Mouse (Mus musculus) limb, embryonic 11.5 days (tissue): Measurements from ENCODE around the gene Ankrd35. TPM values are rescaled to one million over a fixed set of nuclear protein-coding genes. Genes with fewer than 3 reads are reported as not detected.

Experiments
- ATAC-seq: fragments of 200-750 bp; cut with Nextera tagmentation; 2 replicates; pipeline ENCODE4 v1.8.0; 2017; ENCODE audit warnings: low read depth; ENCODE audit not compliant: insufficient number of reproducible peaks, low FRiP score, low TSS enrichment
- DNase-seq: peaks from one replicate; pipeline ENCODE4 v3.0.0-alpha.2; 2015; ENCODE audit warnings: low spot score
- H3K27ac ChIP-seq: fragments of 300-500 bp; sonication (generic); replicated peaks from 2 replicates; pipeline ENCODE4 v1.5.1; 2014; ENCODE audit warnings: low read depth, mild to moderate bottlenecking, low read length
- H3K27me3 ChIP-seq: fragments of 300-500 bp; sonication (generic); 2 replicates; pipeline ENCODE4 v1.6.1; 2014; ENCODE audit warnings: mild to moderate bottlenecking, low read length, mixed read lengths; ENCODE audit not compliant: control insufficient read depth, insufficient read depth
- H3K36me3 ChIP-seq: fragments of 300-500 bp; sonication (generic); 2 replicates; pipeline ENCODE4 v1.6.1; 2014; ENCODE audit warnings: mild to moderate bottlenecking, low read length, moderate library complexity, mixed read lengths; ENCODE audit not compliant: control insufficient read depth, insufficient read depth
- H3K4me1 ChIP-seq: fragments of 300-500 bp; sonication (generic); 2 replicates; pipeline ENCODE4 v1.6.1; 2014; ENCODE audit warnings: low read length, mixed read lengths; ENCODE audit not compliant: control insufficient read depth, insufficient read depth
- H3K4me2 ChIP-seq: fragments of 300-500 bp; sonication (generic); 2 replicates; pipeline ENCODE4 v1.6.1; 2014; ENCODE audit warnings: low read depth, mild to moderate bottlenecking, moderate library complexity; ENCODE audit not compliant: severe bottlenecking
- H3K4me3 ChIP-seq: fragments of 300-500 bp; sonication (generic); 2 replicates; pipeline ENCODE4 v1.5.1; 2014; ENCODE audit warnings: low read depth, low read length
- H3K9ac ChIP-seq: fragments of 300-500 bp; sonication (generic); 2 replicates; pipeline ENCODE4 v1.6.1; 2014; ENCODE audit warnings: mild to moderate bottlenecking, low read length
- H3K9me3 ChIP-seq: fragments of 300-500 bp; sonication (generic); 2 replicates; pipeline ENCODE4 v1.6.1; 2016; ENCODE audit warnings: low read length; ENCODE audit not compliant: control insufficient read depth
- WGBS: fragments of 180-500 bp; shearing (Covaris S2); extraction: QIAGEN DNeasy Blood & Tissue Kit; methylation state at CpG from one replicate; pipeline ENCODE4 v1.1.7; 2014; 5-methylcytosine and 5-hydroxymethylcytosine counted together
- polyA plus RNA-seq: library from polyadenylated mRNA; unstranded; fragments of >200 nt; fragmentation: Nextera tagmentation; extraction: Ambion mirVana; gene quantifications from 2 replicates; pipeline ENCODE4 v1.2.1, GENCODE M21; 2014

The Ankrd35 gene
- polyA plus RNA-seq, 1 experiment from 2014 or later, result 0.31 TPM

DNA sequence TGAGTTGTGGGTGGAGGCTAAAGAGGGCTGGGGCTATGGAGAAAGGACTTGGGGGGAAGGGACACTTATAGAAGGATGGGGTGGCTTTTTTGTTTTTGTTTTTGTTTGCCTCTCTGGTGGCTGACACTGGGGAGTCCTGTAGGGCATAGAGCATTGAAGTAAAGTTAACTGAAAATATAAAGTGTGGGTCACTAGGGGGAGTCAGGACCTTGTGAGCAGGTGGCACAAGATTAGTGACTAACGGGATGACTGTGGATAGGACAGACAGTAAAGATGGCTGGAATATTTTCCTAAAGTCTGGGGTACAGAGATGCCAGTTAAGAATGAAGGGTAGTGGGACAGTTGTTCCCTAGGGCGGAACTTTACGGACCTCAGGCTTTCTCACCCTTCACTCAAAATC is 20.4 kb downstream of the Ankrd35 start:
- WGBS, result 47% methylated on average over 3 of the region's 3 CpGs
- H3K4me2 ChIP-seq, result no peak overlapping the region
- 0 out of 2 replicates have a peak, but pooled peaks cover 2% of the 10 kb centered on the region for H3K4me1 ChIP-seq
- H3K36me3 ChIP-seq, result no peaks in the 10 kb centered on the region
- no peak for DNase-seq
- H3K27me3 ChIP-seq, result peaks cover 4% of the 10 kb centered on the region
- no peak overlapping the region for H3K4me3 ChIP-seq
- no peak overlapping the region for H3K27ac ChIP-seq
- ATAC-seq, result no peak
- H3K9ac ChIP-seq, result no peak overlapping the region
- no peaks in the 10 kb centered on the region for H3K9me3 ChIP-seq

DNA sequence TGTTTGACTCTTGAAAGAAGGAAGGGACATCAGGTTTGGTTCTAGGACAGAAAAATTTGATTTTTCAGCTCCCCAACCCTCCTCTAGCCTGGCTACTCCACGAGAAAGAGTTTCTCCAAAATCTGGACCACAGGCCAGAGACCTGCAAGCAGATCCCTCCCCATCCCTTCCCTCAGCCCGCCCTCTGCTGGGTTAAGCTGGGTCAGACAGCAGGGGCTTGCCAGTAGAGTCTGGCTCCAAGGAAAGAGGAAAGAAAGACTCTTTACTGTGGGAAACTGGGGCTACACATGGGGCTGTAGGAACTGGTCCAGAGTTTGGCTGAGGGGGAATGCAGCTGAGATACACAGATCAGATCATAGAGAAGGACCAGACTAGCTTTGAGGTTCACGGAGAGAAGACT is 22.6 kb downstream of the Ankrd35 start:
- no peak for ATAC-seq
- H3K4me3 ChIP-seq, result no peak overlapping the region
- H3K4me2 ChIP-seq, result no peak overlapping the region
- 14% methylated on average over 3 of the region's 3 CpGs for WGBS
- no peaks in the 10 kb centered on the region for H3K36me3 ChIP-seq
- H3K9ac ChIP-seq, result no peak overlapping the region
- H3K9me3 ChIP-seq, result no peaks in the 10 kb centered on the region
- H3K27me3 ChIP-seq, result no peaks in the 10 kb centered on the region
- DNase-seq, result peak; percentile 66
- 0 out of 2 replicates have a peak, but pooled peaks cover 5% of the 10 kb centered on the region for H3K4me1 ChIP-seq
- H3K27ac ChIP-seq, result no peak overlapping the region

DNA sequence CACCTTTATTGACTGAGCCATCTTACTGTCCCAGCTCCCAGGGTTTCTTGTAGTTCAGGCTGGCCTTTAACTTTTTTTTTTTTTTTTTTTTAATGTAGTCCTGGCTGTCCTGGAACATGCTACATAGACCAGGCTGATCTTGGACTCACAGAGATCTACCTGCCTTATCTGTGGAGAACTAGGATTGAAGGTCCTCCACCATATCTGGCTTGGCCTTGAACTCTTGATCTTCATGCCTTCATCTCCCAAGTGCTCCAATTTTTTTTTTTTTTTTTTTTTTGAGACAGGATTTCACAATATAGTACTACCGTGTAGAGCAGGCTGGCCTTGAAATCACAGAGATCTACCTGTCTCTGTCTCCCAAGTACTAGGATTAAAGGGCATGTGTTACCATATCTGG is 23.6 kb downstream of the Ankrd35 start:
- no peaks in the 10 kb centered on the region for H3K9me3 ChIP-seq
- 0 out of 2 replicates have a peak, but pooled peaks cover 5% of the 10 kb centered on the region for H3K4me1 ChIP-seq
- no peak overlapping the region for H3K4me3 ChIP-seq
- H3K27ac ChIP-seq, result no peak overlapping the region
- DNase-seq (no peak), ATAC-seq (no peak)
- H3K27me3 ChIP-seq, result no peaks in the 10 kb centered on the region
- 100% methylated on average over 1 of the region's 1 CpGs for WGBS
- no peaks in the 10 kb centered on the region for H3K36me3 ChIP-seq
- no peak overlapping the region for H3K4me2 ChIP-seq
- H3K9ac ChIP-seq, result no peak overlapping the region

DNA sequence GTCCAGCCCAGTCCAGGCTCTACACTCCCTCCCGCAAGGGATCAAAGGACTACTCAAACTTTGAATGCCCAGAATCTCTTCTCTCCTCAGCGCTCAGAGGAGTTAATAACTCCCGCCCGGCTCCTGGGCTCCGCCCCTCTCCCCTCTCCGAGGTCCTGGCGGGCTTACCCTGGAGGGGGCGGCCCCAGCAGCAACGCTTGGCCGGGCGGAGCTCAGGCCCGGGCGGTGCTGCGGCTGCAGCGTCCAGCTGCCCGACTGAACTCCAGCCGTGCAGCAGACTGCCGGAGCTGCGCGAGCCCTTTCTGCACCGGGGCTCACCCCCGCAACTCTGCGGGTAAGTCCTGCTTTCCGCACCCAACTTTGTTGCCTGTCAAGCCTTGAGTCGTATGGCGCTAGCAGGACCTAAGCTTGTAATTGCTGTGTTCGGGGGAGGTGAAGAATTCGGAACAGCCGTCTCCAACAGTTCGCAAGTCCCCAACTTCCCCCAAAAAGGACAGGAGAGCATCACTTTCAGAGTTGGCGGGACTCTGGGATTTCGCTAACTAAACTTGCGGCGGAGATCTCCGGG is 26.4 kb downstream of the Ankrd35 start, which contains the start of gene Pias3:
Gene Pias3, plus strand, starts transcription at position 187 of the 568 bp plus-strand sequence.
- Histone ChIP-seq H3K4me3 (peak within 1 kb of the TSS; percentile 82), H3K36me3 (no peaks in the 10 kb centered on the region), H3K4me2 (peak within 1 kb of the TSS; percentile 69), H3K4me1 (peaks cover 9% of the 10 kb centered on the region; the same call in 1 of the 2 replicates), H3K9ac (peak within 1 kb of the TSS; percentile 91), H3K9me3 (no peaks in the 10 kb centered on the region), H3K27me3 (no peaks in the 10 kb centered on the region), H3K27ac (peak within 1 kb of the TSS; percentile 94)
- ATAC-seq, result peak; percentile 69
- DNase-seq, result peak; percentile 88
- under 1% methylated on average over 35 of the region's 35 CpGs for WGBS

DNA sequence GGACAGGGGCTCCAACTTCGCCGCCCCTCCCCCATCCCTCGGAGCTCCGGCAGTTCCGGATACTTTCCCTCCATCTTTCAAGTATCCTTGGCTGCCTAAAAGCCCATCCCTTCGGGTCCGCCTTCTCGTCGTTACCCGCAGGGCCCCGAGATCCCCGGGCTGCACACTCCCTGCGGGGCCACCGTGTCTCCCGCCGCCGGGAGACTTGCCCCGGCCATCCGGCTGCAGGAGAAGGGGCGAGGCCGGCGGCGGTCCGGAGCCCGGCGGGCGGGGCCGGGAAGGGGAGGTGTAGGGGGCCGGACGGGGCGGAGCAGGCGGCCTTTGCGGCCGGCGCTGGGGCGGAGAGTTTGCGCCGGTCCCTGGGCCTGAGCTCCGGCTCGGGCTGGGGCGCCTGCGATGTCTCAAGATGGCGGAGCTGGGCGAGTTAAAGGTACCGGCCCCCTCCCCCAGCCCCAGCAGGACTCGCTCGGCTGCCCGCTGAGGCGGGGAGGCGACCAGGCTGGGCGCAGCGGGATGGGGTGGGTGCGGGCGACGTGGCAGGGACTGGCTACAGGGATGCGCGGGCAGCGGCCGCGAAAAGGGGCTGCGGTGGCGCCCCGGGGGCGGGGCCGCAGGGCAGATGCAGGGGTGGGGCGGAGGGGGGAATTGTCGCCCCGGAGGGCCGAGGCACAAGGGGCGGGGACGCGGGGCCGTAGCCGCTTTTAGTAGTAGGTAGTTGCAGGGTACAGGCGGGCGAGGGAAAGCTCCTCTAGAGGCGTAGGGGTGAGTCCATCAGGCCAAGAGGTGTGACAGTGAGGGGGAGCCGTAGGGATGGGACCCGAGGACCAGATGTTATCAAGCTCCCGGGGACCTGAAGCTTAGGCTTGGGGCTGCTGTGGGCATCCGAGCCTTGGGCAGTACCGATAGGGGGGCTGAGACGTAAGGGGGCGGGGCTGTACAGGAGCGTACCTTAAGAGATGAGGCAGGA is 27.1 kb downstream of the Ankrd35 start:
- Histone ChIP-seq H3K27ac (peak overlapping the region; percentile 94), H3K36me3 (no peaks in the 10 kb centered on the region; the same call in 1 of the 2 replicates), H3K27me3 (no peaks in the 10 kb centered on the region), H3K4me2 (peak overlapping the region; percentile 69), H3K9me3 (no peaks in the 10 kb centered on the region), H3K4me1 (peaks cover 9% of the 10 kb centered on the region; the same call in 1 of the 2 replicates), H3K4me3 (peak overlapping the region; percentile 82), H3K9ac (peak overlapping the region; percentile 91)
- DNase-seq (peak; percentile 91), ATAC-seq (peak; percentile 91)
- under 1% methylated on average over 82 of the region's 85 CpGs for WGBS

DNA sequence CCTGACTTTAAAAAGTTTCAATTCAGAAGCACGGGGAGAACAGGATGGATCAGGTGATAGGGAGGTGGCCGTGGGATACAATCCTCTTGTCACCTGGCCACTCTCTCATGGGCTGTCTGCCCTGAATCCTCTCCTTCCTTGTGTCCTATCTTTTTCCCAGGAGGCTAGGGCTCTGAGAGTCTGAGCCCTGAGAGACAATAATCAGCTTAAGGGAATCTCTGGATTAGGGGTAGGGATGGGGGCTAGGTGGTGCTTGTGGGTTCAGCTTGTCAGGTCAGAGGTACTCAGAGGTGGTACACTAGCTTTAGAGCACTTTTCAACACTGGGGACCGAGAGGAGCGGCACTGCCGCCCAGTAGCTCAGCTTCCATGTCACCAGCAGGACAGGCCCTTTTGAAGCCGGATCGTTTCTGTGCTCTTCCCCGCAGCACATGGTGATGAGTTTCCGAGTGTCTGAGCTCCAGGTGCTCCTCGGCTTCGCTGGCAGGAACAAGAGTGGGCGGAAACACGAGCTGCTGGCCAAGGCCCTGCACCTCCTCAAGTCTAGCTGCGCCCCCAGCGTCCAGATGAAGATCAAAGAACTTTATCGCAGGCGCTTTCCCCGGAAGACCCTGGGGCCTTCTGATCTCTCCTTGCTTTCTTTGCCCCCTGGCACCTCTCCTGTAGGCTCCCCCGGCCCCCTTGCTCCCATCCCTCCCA is 29.2 kb downstream of the Ankrd35 start:
- no peak overlapping the region for H3K27ac ChIP-seq
- peaks cover 7% of the 10 kb centered on the region; the same call in 1 of the 2 replicates for H3K4me1 ChIP-seq
- H3K9ac ChIP-seq, result peak overlapping the region; percentile 18; the same call in 1 of the 2 replicates
- H3K4me3 ChIP-seq, result no peak overlapping the region
- DNase-seq, result no peak
- no peaks in the 10 kb centered on the region for H3K9me3 ChIP-seq
- 24% methylated on average over 19 of the region's 19 CpGs for WGBS
- no peaks in the 10 kb centered on the region for H3K27me3 ChIP-seq
- H3K36me3 ChIP-seq, result peaks cover 4% of the 10 kb centered on the region
- no peak for ATAC-seq
- H3K4me2 ChIP-seq, result no peak overlapping the region

DNA sequence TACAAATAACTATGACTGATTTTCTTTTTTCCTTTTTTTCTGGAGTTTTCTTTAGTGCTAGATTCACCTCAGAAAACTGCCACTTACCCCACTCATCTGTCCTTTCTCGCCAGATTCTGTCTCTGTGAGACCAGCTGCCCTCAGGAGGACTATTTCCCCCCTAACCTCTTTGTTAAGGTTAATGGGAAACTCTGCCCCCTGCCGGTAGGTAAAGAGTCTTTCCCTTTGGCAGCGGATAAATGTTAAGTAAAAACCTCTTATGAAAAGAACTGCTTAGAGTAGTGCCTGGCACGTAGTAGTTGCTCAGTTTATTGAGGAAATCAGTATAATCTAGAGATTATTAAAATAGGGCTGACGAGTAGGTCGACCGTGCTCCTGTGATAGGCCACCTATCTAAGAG is 30.4 kb downstream of the Ankrd35 start:
- Histone ChIP-seq H3K9ac (no peak overlapping the region), H3K4me3 (no peak overlapping the region), H3K27ac (no peak overlapping the region), H3K36me3 (peaks cover 9% of the 10 kb centered on the region), H3K27me3 (no peaks in the 10 kb centered on the region), H3K9me3 (no peaks in the 10 kb centered on the region), H3K4me2 (no peak overlapping the region), H3K4me1 (peaks cover 7% of the 10 kb centered on the region; the same call in 1 of the 2 replicates)
- WGBS, result 63% methylated on average over 7 of the region's 7 CpGs
- DNase-seq, result peak; percentile 53
- ATAC-seq, result no peak

DNA sequence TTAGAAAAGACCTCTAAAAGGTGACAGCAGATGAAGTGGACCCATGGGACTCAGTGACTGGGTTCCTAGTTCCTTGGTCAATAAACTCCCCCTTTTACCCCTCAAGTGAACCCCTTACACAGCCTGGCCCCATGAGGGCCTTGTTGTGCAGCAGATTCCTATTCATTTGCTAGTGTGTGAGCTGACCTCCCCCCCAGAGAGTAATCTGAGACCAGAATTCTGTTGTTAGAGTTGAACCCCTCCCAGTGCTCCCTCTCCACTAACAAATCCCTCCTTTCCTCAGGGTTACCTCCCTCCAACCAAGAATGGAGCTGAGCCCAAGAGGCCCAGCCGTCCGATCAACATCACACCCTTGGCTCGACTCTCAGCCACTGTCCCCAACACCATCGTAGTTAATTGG is 31.1 kb downstream of the Ankrd35 start:
- H3K27ac ChIP-seq, result no peak overlapping the region
- ATAC-seq (no peak), DNase-seq (no peak)
- H3K36me3 ChIP-seq, result peaks cover 9% of the 10 kb centered on the region
- H3K27me3 ChIP-seq, result no peaks in the 10 kb centered on the region
- no peak overlapping the region for H3K4me3 ChIP-seq
- H3K4me2 ChIP-seq, result no peak overlapping the region
- no peaks in the 10 kb centered on the region for H3K9me3 ChIP-seq
- no peak overlapping the region for H3K9ac ChIP-seq
- 84% methylated on average over 4 of the region's 4 CpGs for WGBS
- H3K4me1 ChIP-seq, result peaks cover 5% of the 10 kb centered on the region; the same call in 1 of the 2 replicates
